Mouse (Mus musculus) cortical plate, adult 2 months (tissue): ENCODE data around the gene Atp2b2.

Experiments
- CTCF ChIP-seq: fragments of 200-500 bp; IDR thresholded peaks from 2 replicates; pipeline ENCODE4 v1.5.1; 2011; ENCODE audit warnings: mild to moderate bottlenecking, control low read depth, low read length; ENCODE audit not compliant: insufficient read depth; ENCODE audit errors: extremely low read depth
- POLR2A ChIP-seq: fragments of 200-500 bp; IDR thresholded peaks from 2 replicates; pipeline ENCODE4 v1.6.1; 2011; ENCODE audit warnings: mild to moderate bottlenecking, low read length, control low read depth; ENCODE audit not compliant: insufficient read depth; ENCODE audit errors: extremely low read depth

- TF ChIP-seq CTCF (no peak), POLR2A (no peak)
Measured at GRCm38 (mm10) chr6:113958003-113958402, 84.4 kb downstream of the Atp2b2 start.
